Mouse (Mus musculus): ENCODE results near the gene Tnik.

DNA sequence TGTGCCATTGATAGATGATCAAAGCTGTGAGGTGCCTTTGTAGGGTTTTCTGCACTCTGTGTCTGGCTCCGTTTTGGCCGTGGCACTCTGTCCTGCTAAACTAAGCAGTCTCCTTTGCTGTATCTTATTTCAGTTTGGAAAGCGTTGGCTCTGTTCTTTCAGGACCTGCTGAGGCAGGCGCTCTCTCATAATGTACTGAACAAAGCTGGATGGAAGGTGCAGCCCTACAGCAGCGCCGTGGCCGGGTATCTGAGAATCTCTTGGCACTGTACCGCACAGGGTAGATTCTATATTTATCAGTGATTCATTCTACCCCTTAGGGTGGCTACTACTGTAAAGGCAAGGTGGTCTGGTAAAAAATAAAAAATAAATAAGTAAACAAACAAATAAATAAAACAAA is 193.8 kb downstream of the Tnik start:
- TF ChIP-seq CTCF (IDR thresholded peaks at IDR 0.05; ENCODE audit: borderline replicate concordance, control insufficient read depth, extremely low read depth, insufficient read depth, low read length, poor library complexity) (no peak), POLR2A (IDR thresholded peaks at IDR 0.05; ENCODE audit: control insufficient read depth, extremely low read depth, insufficient read depth, low read length, poor library complexity) (no peak)

All from thymus, adult 2 months (tissue).